Mouse (Mus musculus): ENCODE data around the gene Creg1. TPM values are rescaled to one million over a fixed set of nuclear protein-coding genes. Genes with fewer than 3 reads are reported as not detected.

Creg1 gene
- polyA plus RNA-seq, 1 experiment from 2014 or later, result 34.3 TPM

Other genes with a start within 250 kb of the Creg1 start
- gene Mpzl1, start 129.2 kb upstream of the Creg1 start, polyA plus RNA-seq (2016; fragmentation: Nextera tagmentation; extraction: Ambion mirVana), result 119 and 122 TPM in 2 replicates
- gene Rcsd1, start 54.0 kb upstream of the Creg1 start, polyA plus RNA-seq (2016; fragmentation: Nextera tagmentation; extraction: Ambion mirVana), result 8.3 and 8.4 TPM in 2 replicates
- gene Cd247, start 24.9 kb downstream of the Creg1 start, polyA plus RNA-seq (2016; fragmentation: Nextera tagmentation; extraction: Ambion mirVana), result 1.2 and 1.4 TPM in 2 replicates
- 23.6 and 25.4 TPM in 2 replicates for gene Pou2f1, start 238.9 kb downstream of the Creg1 start, polyA plus RNA-seq (2016; fragmentation: Nextera tagmentation; extraction: Ambion mirVana)

Data from forebrain, embryonic 10.5 days (tissue).